8 mouse cellular contexts compared by ENCODE assay signal in genomic region chr7:49426060-49426459, GRCm38 (mm10).
DNase-seq lines count a peak whose midpoint lies in the region; ATAC-seq and TF ChIP-seq lines count a peak whose summit lies in the region.

No protein-coding gene starts in this region.

- H3K4me2 ChIP-seq in heart, embryonic 12.5 days = no peak overlapping the region
- H3K4me2 ChIP-seq in hindbrain, embryonic 15.5 days = no peak overlapping the region
- H3K4me2 ChIP-seq in midbrain, embryonic 16.5 days (ENCODE audit: low read length) = peak overlapping the region; percentile 5; the same call in 1 of the 2 replicates

- peak; percentile 41 to 72 for DNase-seq in heart, postnatal 10 days
- peak; percentile 49 for DNase-seq in thymus, adult 2 months
- no peak for DNase-seq in thymus, adult 18-20 months
- peak; percentile 44 to 60 for DNase-seq in cerebellum, postnatal 4 days (ENCODE audit: low spot score in 2 of 2)
- no peak for DNase-seq in Muller cell, postnatal 12 days (ENCODE audit: inconsistent ontology term)

- intact Hi-C loops in heart, postnatal 10 days (cut with DNase I) = loop anchor here (2.0 to 5.0 kb wide), 2 partner anchors 154 to 293 kb away; no protein-coding TSS in a partner anchor

- H3K36me3 ChIP-seq in heart, embryonic 12.5 days = no peaks in the 10 kb centered on the region
- no peaks in the 10 kb centered on the region for H3K36me3 ChIP-seq in thymus, adult 2 months (ENCODE audit: control insufficient read depth, insufficient read depth, low read length)
- no peaks in the 10 kb centered on the region for H3K36me3 ChIP-seq in hindbrain, embryonic 15.5 days
- H3K36me3 ChIP-seq in midbrain, embryonic 16.5 days (ENCODE audit: control insufficient read depth, insufficient read depth, low read length) = no peaks in the 10 kb centered on the region

- TF ChIP-seq CTCF in thymus, adult 2 months (IDR thresholded peaks at IDR 0.05; ENCODE audit: borderline replicate concordance, control insufficient read depth, extremely low read depth, insufficient read depth, low read length, poor library complexity) = no peak

- no peaks in the 10 kb centered on the region for H3K4me1 ChIP-seq in heart, embryonic 12.5 days (replicated peaks)
- H3K4me1 ChIP-seq in thymus, adult 2 months (replicated peaks; ENCODE audit: control insufficient read depth, insufficient read depth, low read length) = peaks cover 5% of the 10 kb centered on the region
- peaks cover 5% of the 10 kb centered on the region for H3K4me1 ChIP-seq in hindbrain, embryonic 15.5 days (replicated peaks)
- H3K4me1 ChIP-seq in midbrain, embryonic 16.5 days (ENCODE audit: control insufficient read depth, insufficient read depth, low read length) = peaks cover 6% of the 10 kb centered on the region; the same call in 1 of the 2 replicates

- TF ChIP-seq POLR2A in thymus, adult 2 months (IDR thresholded peaks at IDR 0.05; ENCODE audit: control insufficient read depth, extremely low read depth, insufficient read depth, low read length, poor library complexity) = no peak

- no peak for ATAC-seq in heart, embryonic 12.5 days (ENCODE audit: insufficient number of reproducible peaks, low FRiP score)
- no peak for ATAC-seq in hindbrain, embryonic 15.5 days (ENCODE audit: low FRiP score, low read depth)
- ATAC-seq in midbrain, embryonic 16.5 days = no peak

- H3K27me3 ChIP-seq in heart, embryonic 12.5 days (replicated peaks) = no peaks in the 10 kb centered on the region
- no peaks in the 10 kb centered on the region for H3K27me3 ChIP-seq in thymus, adult 2 months (ENCODE audit: control insufficient read depth, insufficient read depth, low read length)
- no peaks in the 10 kb centered on the region for H3K27me3 ChIP-seq in hindbrain, embryonic 15.5 days
- no peaks in the 10 kb centered on the region for H3K27me3 ChIP-seq in midbrain, embryonic 16.5 days (ENCODE audit: control insufficient read depth, insufficient read depth, low read depth, low read length)

- H3K27ac ChIP-seq in heart, embryonic 12.5 days (ENCODE audit: poor library complexity, severe bottlenecking) = no peak overlapping the region
- H3K27ac ChIP-seq in thymus, adult 2 months (ENCODE audit: control insufficient read depth, insufficient read depth, low read length) = no peak overlapping the region
- H3K27ac ChIP-seq in hindbrain, embryonic 15.5 days (replicated peaks) = peak overlapping the region; percentile 56; the same call in 1 of the 2 replicates
- H3K27ac ChIP-seq in midbrain, embryonic 16.5 days (ENCODE audit: low read length) = peak overlapping the region; percentile 56; the same call in 1 of the 2 replicates

- no peaks in the 10 kb centered on the region for H3K9me3 ChIP-seq in heart, embryonic 12.5 days (replicated peaks)
- H3K9me3 ChIP-seq in hindbrain, embryonic 15.5 days = no peaks in the 10 kb centered on the region
- H3K9me3 ChIP-seq in midbrain, embryonic 16.5 days (replicated peaks; ENCODE audit: control insufficient read depth, low read length, poor library complexity, severe bottlenecking) = no peaks in the 10 kb centered on the region

- no peak overlapping the region for H3K9ac ChIP-seq in heart, embryonic 12.5 days
- H3K9ac ChIP-seq in hindbrain, embryonic 15.5 days = no peak overlapping the region
- H3K9ac ChIP-seq in midbrain, embryonic 16.5 days (ENCODE audit: low read depth, low read length) = peak overlapping the region; percentile 31; the same call in 1 of the 2 replicates

- no peak overlapping the region for H3K4me3 ChIP-seq in heart, embryonic 12.5 days
- H3K4me3 ChIP-seq in thymus, adult 2 months (ENCODE audit: control insufficient read depth, insufficient read depth, low read length) = no peak overlapping the region
- H3K4me3 ChIP-seq in hindbrain, embryonic 15.5 days = no peak overlapping the region
- no peak overlapping the region for H3K4me3 ChIP-seq in midbrain, embryonic 16.5 days (ENCODE audit: low read depth, low read length)

- 38% methylated on average over 4 of the region's 4 CpGs for WGBS in heart, embryonic 12.5 days
- 38% methylated on average over 4 of the region's 4 CpGs for WGBS in thymus, adult 2 months
- WGBS in hindbrain, embryonic 15.5 days = 56% methylated on average over 4 of the region's 4 CpGs
- 46% methylated on average over 4 of the region's 4 CpGs for WGBS in midbrain, embryonic 16.5 days

Comparison
In these comparisons a context has a peak if more than half of its experiments do, and no peak if none do; other contexts are left out.
1. DNase-seq: peak in heart, postnatal 10 days (2 of 2), thymus, adult 2 months (single experiment) and cerebellum, postnatal 4 days (2 of 2); none in thymus, adult 18-20 months (0 of 2) and Muller cell, postnatal 12 days (single experiment).
2. H3K27ac ChIP-seq: peak in hindbrain, embryonic 15.5 days (single experiment) and midbrain, embryonic 16.5 days (single experiment); none in heart, embryonic 12.5 days (single experiment) and thymus, adult 2 months (single experiment).